Mouse (Mus musculus): Measurements from ENCODE around the gene 9930111J21Rik1.
"Not testable (repeated sequence)": the region's sequence is repeated elsewhere in the genome, so short reads cannot be mapped to it uniquely, and the experiment has no call there.

9930111J21Rik1 gene

DNA sequence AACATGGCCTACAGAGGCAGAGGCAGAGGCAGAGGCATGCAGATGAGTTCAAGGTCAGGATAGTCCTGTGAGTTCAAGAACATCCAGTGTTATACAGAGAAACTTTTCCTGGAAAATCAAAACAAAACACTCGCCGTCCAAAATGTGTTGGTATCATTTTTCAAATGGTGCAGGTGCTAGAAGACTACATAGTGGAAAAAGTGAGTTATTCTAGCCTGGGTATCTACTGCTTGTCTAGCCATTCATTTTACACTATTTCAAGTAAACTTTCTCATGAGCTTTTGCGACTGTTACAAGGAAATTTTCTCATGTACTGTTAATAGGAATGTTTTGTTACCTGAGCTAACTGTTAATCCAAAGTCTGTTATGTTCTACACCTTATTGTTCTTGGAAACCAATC, 60.8 kb downstream of the 9930111J21Rik1 start:
- DNase-seq (ENCODE audit: low spot score) = no peak

DNA sequence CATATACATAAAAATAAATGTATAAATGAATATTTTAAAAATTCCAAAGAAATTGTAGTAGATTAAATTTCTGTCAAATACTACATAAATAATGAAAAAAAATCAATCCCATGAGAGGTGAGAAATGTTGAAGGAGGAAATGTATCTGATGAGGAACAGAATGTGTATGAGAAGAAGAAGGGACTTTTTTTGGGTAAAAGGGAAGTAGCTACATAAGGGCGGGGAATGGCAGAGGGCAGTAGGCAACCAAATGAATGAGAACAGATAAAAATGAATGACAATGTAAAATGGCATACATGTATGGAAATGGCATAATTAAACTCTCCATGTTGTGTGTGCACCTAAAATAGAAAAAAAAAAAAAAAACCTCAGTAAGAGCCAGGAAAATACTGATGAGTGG, 65.6 kb downstream of the 9930111J21Rik1 start:
- DNase-seq (ENCODE audit: low spot score) = no peak

DNA sequence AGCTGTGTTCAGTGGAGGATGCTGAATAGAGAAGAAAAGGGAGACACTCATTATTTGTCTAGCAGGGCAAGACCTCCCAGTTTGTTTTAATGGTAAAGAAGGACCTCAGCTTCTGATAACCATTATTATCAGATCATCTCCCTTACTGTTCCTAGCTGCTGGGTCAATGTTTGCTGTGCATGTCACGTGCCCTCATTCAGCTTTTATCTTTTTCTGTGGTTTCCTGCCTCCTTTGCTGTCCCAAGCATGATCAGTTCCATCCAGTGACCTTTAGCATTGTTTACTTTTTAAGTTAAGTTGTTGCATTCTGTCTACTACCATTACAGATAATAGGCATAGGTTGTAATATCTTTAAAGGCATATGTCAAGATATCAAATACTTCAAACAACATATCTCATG, 70.7 kb downstream of the 9930111J21Rik1 start:
- DNase-seq (ENCODE audit: low spot score) = no peak

DNA sequence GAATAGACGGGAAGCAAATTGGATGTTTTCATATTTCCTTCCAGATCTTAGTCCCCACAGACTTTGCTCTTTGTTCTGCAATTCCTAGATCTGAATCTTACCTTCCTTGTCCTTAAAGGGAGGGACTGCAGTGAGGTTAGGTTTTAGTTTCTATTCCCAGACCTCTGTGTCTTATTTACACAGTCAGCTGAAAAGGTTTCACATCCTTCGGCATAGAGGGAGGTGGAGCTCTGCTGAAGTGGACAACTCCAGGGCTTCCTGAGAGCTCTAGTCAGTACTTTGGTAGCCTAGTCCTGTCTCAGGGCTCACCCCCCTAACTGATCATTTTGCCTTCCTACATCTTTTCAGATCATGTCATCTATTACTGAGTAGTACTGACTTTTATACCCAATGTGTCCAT, 77.2 kb downstream of the 9930111J21Rik1 start, which contains the start of gene Gm5431:
Gene Gm5431 (minus strand): TSS at position 194 of the 400 bp plus-strand sequence.
- DNase-seq (ENCODE audit: low spot score) = no peak

DNA sequence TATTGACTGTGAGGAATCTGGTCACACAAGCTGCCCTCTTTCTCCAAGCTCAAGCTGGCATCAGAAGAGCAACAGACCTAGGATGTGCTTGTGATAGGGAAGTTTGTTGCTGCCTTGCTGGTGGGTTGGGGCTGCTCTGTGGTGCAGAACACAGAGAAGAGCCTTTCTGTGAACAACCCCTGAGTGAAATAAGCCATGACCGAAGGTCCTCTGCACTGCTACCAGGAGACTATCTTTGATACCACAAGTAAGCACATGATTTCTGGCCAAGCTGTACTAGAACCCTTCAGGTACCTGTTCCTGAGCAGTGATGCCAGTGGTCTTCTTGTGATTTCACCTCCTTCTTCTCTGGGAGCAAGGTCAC, 77.6 kb downstream of the 9930111J21Rik1 start:
- not testable (repeated sequence) for DNase-seq (ENCODE audit: low spot score)

DNA sequence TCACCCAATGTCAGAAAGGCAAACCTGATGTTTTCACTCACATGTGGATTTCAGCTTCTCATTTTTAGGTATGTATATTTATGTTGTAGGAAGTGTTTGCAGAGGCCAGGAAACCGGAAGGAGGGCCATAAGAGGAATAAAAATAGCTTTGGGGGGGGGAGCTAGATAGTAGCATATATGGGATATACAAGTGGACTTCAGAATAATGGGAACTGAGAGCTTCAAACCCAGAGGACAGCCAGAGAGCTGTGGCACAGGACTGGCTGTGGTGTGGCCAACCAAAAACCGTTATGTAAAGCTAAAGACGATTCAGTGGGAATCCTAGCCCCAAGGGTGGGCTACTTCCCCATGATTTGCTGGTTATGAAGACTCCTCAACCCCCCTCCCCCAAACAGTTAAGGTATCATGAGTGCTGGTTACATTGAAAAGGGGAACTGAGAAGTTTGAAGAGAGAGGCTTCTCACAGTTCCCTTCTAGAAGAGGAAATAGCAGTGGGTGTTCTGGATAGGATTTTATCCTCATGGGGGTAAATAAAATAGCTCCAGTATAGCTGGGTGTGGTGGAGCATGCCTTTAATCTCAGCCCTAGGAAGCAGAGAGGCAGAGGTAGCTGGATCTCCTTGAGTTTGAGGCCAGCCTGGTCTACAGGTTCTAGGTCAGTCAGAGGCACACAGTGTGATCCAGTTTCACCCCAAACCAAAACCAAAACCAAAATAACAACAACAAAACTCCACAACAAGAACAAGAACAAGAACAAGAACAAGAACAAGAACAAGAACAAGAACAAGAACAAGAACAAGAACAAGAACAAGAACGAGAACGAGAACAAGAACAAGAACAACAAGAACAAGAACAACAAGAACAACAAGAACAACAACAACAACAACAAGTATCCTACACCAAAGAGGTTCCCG, 78.3 kb downstream of the 9930111J21Rik1 start:
- DNase-seq (ENCODE audit: low spot score) = not testable (repeated sequence)

DNA sequence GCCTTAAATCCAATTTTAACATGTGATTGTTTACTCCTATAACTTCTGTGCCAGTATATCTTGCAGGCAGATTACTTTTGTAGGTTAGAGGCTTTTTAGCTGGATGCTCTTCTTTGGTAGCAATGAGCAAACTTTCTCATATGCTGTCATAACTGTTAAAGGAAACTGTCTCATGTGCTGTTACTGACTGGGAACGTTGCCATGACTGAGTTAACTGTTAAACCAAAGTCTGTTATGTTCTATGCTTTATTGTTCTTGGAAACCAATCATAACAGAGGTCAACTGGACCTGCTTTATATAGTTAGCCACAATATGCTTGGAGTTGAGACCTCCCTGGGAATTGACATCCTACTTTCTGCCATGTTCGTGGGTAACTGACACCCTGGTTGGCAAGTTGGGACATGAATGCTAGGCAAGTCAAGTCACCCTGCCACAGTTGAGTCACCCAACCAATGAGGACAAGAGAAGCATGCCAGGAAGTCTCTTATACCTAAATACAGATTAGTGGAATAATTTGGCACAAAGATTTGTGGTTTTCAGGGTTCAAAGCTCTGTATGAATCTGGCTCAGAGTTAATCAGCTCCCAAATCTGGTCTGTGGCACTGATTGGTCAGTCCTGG, 80.3 kb downstream of the 9930111J21Rik1 start:
- DNase-seq (ENCODE audit: low spot score) = no peak
